Mouse (Mus musculus) left cerebral cortex, adult 18-20 months (tissue): ENCODE results near the gene Ptprj. TPM values are rescaled to one million over a fixed set of nuclear protein-coding genes. Genes with fewer than 3 reads are reported as not detected.

ENCODE experiments used
- DNase-seq, 2 experiments: peaks; one replicate each; pipeline ENCODE4 v3.0.0; 2021 to 2022; ENCODE audit warnings: low spot score in 2 of 2, mixed read lengths in 1 of 2
- total RNA-seq, 2 experiments: library from RNA; stranded (reverse); gene quantifications; 2 replicates each; pipeline ENCODE4 v1.2.3; 2021

The Ptprj gene
- total RNA-seq, 2 experiments from 2014 or later: 99.3 to 104 TPM

- DNase-seq: no peak
Measured at GRCm38 (mm10) chr2:90526564-90526963, 53.9 kb downstream of the Ptprj start.

- no peak for DNase-seq
Measured at GRCm38 (mm10) chr2:90525807-90526206, 54.6 kb downstream of the Ptprj start.

GRCm38 (mm10) chr2:90522455-90522854 lies 58.0 kb downstream of the Ptprj start:
- DNase-seq: no peak

GRCm38 (mm10) chr2:90521909-90522308 lies 58.5 kb downstream of the Ptprj start:
- no peak for DNase-seq

- DNase-seq: no peak
Measured at GRCm38 (mm10) chr2:90518296-90518695, 62.2 kb downstream of the Ptprj start.

- DNase-seq: no peak
Measured at GRCm38 (mm10) chr2:90514969-90515368, 65.5 kb downstream of the Ptprj start.

- no peak for DNase-seq
Measured at GRCm38 (mm10) chr2:90509268-90509667, 71.2 kb downstream of the Ptprj start.

GRCm38 (mm10) chr2:90506143-90506542 lies 74.3 kb downstream of the Ptprj start:
- no peak for DNase-seq

GRCm38 (mm10) chr2:90504731-90505171 lies 75.7 kb downstream of the Ptprj start:
- DNase-seq: peak; percentile 72 to 79

GRCm38 (mm10) chr2:90503182-90503833 lies 77.1 kb downstream of the Ptprj start:
- no peak for DNase-seq

- no peak for DNase-seq
Measured at GRCm38 (mm10) chr2:90502738-90503137, 77.7 kb downstream of the Ptprj start.

- DNase-seq: no peak
Measured at GRCm38 (mm10) chr2:90501708-90502107, 78.7 kb downstream of the Ptprj start.

- DNase-seq: no peak
Measured at GRCm38 (mm10) chr2:90500892-90501291, 79.6 kb downstream of the Ptprj start.

GRCm38 (mm10) chr2:90499002-90499401 lies 81.4 kb downstream of the Ptprj start:
- DNase-seq: peak in 1 of 2 experiments; percentile 48

GRCm38 (mm10) chr2:90497551-90497950 lies 82.9 kb downstream of the Ptprj start:
- no peak for DNase-seq

GRCm38 (mm10) chr2:90496680-90497074 lies 83.8 kb downstream of the Ptprj start:
- no peak for DNase-seq

- no peak for DNase-seq
Measured at GRCm38 (mm10) chr2:90496012-90496679, 84.3 kb downstream of the Ptprj start.

GRCm38 (mm10) chr2:90490279-90491046 lies 90.0 kb downstream of the Ptprj start:
- no peak for DNase-seq

- no peak for DNase-seq
Measured at GRCm38 (mm10) chr2:90489839-90490238, 90.6 kb downstream of the Ptprj start.

- DNase-seq: no peak
Measured at GRCm38 (mm10) chr2:90488690-90489590, 91.5 kb downstream of the Ptprj start.
